Mouse (Mus musculus) intestine, postnatal 0 days (tissue): ENCODE measurements around the gene Nif3l1. TPM values are rescaled to one million over a fixed set of nuclear protein-coding genes. Genes with fewer than 3 reads are reported as not detected.

ENCODE experiments used
- ATAC-seq: fragments of 200-750 bp; cut with Nextera tagmentation; 2 replicates; pipeline ENCODE4 v1.8.0; 2017; ENCODE audit warnings: mild to moderate bottlenecking, moderate TSS enrichment, moderate library complexity
- H3K27ac ChIP-seq: fragments of 300-500 bp; sonication (generic); 2 replicates; pipeline ENCODE4 v1.5.1; 2014; ENCODE audit warnings: mild to moderate bottlenecking, low read depth, low read length, moderate library complexity
- H3K27me3 ChIP-seq: fragments of 300-500 bp; sonication (generic); replicated peaks from 2 replicates; pipeline ENCODE4 v1.6.1; 2014; ENCODE audit warnings: low read length, mixed read lengths; ENCODE audit not compliant: control insufficient read depth, insufficient read depth
- H3K36me3 ChIP-seq: fragments of 300-500 bp; sonication (generic); 2 replicates; pipeline ENCODE4 v1.6.1; 2014; ENCODE audit warnings: mild to moderate bottlenecking, moderate library complexity; ENCODE audit not compliant: control insufficient read depth, insufficient read depth
- H3K4me1 ChIP-seq: fragments of 300-500 bp; sonication (generic); replicated peaks from 2 replicates; pipeline ENCODE4 v1.6.1; 2014; ENCODE audit warnings: antibody characterized with exemption, low read length, mixed read lengths; ENCODE audit not compliant: control insufficient read depth, insufficient read depth
- H3K4me2 ChIP-seq: fragments of 300-500 bp; sonication (generic); replicated peaks from 2 replicates; pipeline ENCODE4 v1.6.1; 2014; ENCODE audit warnings: low read depth, mild to moderate bottlenecking, moderate library complexity
- H3K4me3 ChIP-seq: fragments of 300-500 bp; sonication (generic); 2 replicates; pipeline ENCODE4 v1.5.1; 2014; ENCODE audit warnings: low read depth, low read length
- H3K9ac ChIP-seq: fragments of 300-500 bp; sonication (generic); 2 replicates; pipeline ENCODE4 v1.6.1; 2014; ENCODE audit warnings: mild to moderate bottlenecking, low read depth, low read length
- H3K9me3 ChIP-seq: fragments of 300-500 bp; sonication (generic); 2 replicates; pipeline ENCODE4 v1.6.1; 2016; ENCODE audit warnings: mixed run types; ENCODE audit not compliant: control insufficient read depth
- CTCF ChIP-seq: sonication (generic); IDR thresholded peaks from 2 replicates; pipeline ENCODE4 v1.5.1; 2016; ENCODE audit warnings: low read depth, mild to moderate bottlenecking, control low read depth, antibody characterized with exemption, moderate library complexity
- WGBS: fragments of 180-500 bp; shearing (Covaris S2); extraction: QIAGEN DNeasy Blood & Tissue Kit; methylation state at CpG from one replicate; pipeline ENCODE4 v1.1.7; 2014; 5-methylcytosine and 5-hydroxymethylcytosine counted together
- polyA plus RNA-seq: library from polyadenylated mRNA; unstranded; fragments of >200 nt; fragmentation: Nextera tagmentation; extraction: Ambion mirVana; gene quantifications from 2 replicates; pipeline ENCODE4 v1.2.1, GENCODE M21; 2015

The Nif3l1 gene
- polyA plus RNA-seq, 1 experiment from 2014 or later: 24.9 TPM

GRCm38 (mm10) chr1:58407321-58407720 lies 37.6 kb upstream of the Nif3l1 start:
- no peaks in the 10 kb centered on the region for H3K9me3 ChIP-seq
- no peak overlapping the region for H3K27ac ChIP-seq
- H3K36me3 ChIP-seq: peaks cover 65% of the 10 kb centered on the region
- no peak overlapping the region for H3K4me2 ChIP-seq
- no peak for TF ChIP-seq CTCF
- H3K27me3 ChIP-seq: no peaks in the 10 kb centered on the region
- H3K4me3 ChIP-seq: no peak overlapping the region
- H3K4me1 ChIP-seq: no peaks in the 10 kb centered on the region
- no peak overlapping the region for H3K9ac ChIP-seq
- 96% methylated on average over 7 of the region's 7 CpGs for WGBS
- ATAC-seq: no peak

- WGBS: 84% methylated on average over 6 of the region's 6 CpGs
- Histone ChIP-seq H3K4me1 (no peaks in the 10 kb centered on the region), H3K27me3 (no peaks in the 10 kb centered on the region), H3K4me3 (no peak overlapping the region), H3K9me3 (no peaks in the 10 kb centered on the region), H3K27ac (no peak overlapping the region; the same call in 1 of the 2 replicates), H3K36me3 (peaks cover 65% of the 10 kb centered on the region), H3K9ac (no peak overlapping the region), H3K4me2 (no peak overlapping the region)
- no peak for ATAC-seq
- TF ChIP-seq CTCF: no peak
Observed at GRCm38 (mm10) chr1:58408141-58408540, 36.8 kb upstream of the Nif3l1 start.

GRCm38 (mm10) chr1:58409553-58410197 lies 35.3 kb upstream of the Nif3l1 start:
- TF ChIP-seq CTCF: no peak
- no peak overlapping the region for H3K4me3 ChIP-seq
- 79% methylated on average over 5 of the region's 5 CpGs for WGBS
- 0 out of 2 replicates have a peak, but pooled peaks have one; percentile 15 for ATAC-seq
- no peak overlapping the region for H3K4me2 ChIP-seq
- peaks cover 65% of the 10 kb centered on the region for H3K36me3 ChIP-seq
- H3K27me3 ChIP-seq: no peaks in the 10 kb centered on the region
- no peak overlapping the region for H3K27ac ChIP-seq
- no peak overlapping the region for H3K9ac ChIP-seq
- no peaks in the 10 kb centered on the region for H3K9me3 ChIP-seq
- no peaks in the 10 kb centered on the region for H3K4me1 ChIP-seq

GRCm38 (mm10) chr1:58410198-58410588 lies 34.8 kb upstream of the Nif3l1 start:
- H3K4me2 ChIP-seq: no peak overlapping the region
- no peak overlapping the region for H3K4me3 ChIP-seq
- ATAC-seq: peak; percentile 31; the same call in 1 of the 2 replicates
- H3K9me3 ChIP-seq: no peaks in the 10 kb centered on the region
- WGBS: 74% methylated on average over 3 of the region's 3 CpGs
- no peak for TF ChIP-seq CTCF
- no peak overlapping the region for H3K27ac ChIP-seq
- H3K4me1 ChIP-seq: no peaks in the 10 kb centered on the region
- H3K9ac ChIP-seq: no peak overlapping the region
- no peaks in the 10 kb centered on the region for H3K27me3 ChIP-seq
- peaks cover 69% of the 10 kb centered on the region for H3K36me3 ChIP-seq

- TF ChIP-seq CTCF: no peak
- Histone ChIP-seq H3K36me3 (peaks cover 67% of the 10 kb centered on the region), H3K27me3 (no peaks in the 10 kb centered on the region), H3K27ac (no peak overlapping the region), H3K4me2 (no peak overlapping the region), H3K9ac (no peak overlapping the region), H3K4me3 (no peak overlapping the region), H3K4me1 (no peaks in the 10 kb centered on the region), H3K9me3 (no peaks in the 10 kb centered on the region)
- no peak for ATAC-seq
- 82% methylated on average over 7 of the region's 7 CpGs for WGBS
Observed at GRCm38 (mm10) chr1:58410776-58411175, 34.2 kb upstream of the Nif3l1 start.

- Histone ChIP-seq H3K36me3 (peaks cover 87% of the 10 kb centered on the region), H3K9ac (no peak overlapping the region), H3K27ac (no peak overlapping the region; the same call in 1 of the 2 replicates), H3K9me3 (no peaks in the 10 kb centered on the region), H3K4me2 (no peak overlapping the region), H3K27me3 (no peaks in the 10 kb centered on the region), H3K4me3 (no peak overlapping the region), H3K4me1 (no peaks in the 10 kb centered on the region)
- no peak for ATAC-seq
- TF ChIP-seq CTCF: peak; percentile 50
- 18% methylated on average over 1 of the region's 1 CpGs for WGBS
Observed at GRCm38 (mm10) chr1:58415442-58415841, 29.5 kb upstream of the Nif3l1 start.
